Mouse (Mus musculus) v-Abl transformed pro-B cells (cell line): ENCODE results near the gene Arhgef25.
"Not testable (repeated sequence)": the region's sequence is repeated elsewhere in the genome, so short reads cannot be mapped to it uniquely, and the experiment has no call there.

Experiments used
- in situ Hi-C, 2 experiments: fragments of 400-800 bp; cut with MboI; formaldehyde crosslinking; loops; one replicate each; pipeline ENCODE4 v1.15.1; 2025; ENCODE audit not compliant: unreplicated experiment in 2 of 2

Gene Arhgef25

DNA sequence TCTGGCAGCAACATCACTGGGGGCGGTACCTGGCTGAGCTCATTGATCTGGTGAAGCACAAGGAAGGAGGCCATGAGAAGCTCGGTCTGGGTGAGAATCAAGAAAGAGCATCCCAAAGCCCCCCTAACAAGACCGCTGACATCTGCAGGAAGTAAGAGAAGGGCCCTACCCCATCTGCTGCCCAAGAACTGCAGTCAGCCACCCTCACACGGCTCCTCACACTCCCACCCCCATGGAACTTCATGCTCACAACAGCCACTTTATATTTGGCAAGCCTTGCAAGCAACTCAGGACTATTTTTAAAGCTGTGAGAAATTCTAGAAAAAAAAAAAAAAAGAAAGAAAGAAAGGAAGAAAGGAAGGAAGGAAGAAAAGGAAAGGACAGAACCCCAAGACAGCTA lies 19.0 kb upstream of the Arhgef25 start:
- in situ Hi-C loops: no loop called here

DNA sequence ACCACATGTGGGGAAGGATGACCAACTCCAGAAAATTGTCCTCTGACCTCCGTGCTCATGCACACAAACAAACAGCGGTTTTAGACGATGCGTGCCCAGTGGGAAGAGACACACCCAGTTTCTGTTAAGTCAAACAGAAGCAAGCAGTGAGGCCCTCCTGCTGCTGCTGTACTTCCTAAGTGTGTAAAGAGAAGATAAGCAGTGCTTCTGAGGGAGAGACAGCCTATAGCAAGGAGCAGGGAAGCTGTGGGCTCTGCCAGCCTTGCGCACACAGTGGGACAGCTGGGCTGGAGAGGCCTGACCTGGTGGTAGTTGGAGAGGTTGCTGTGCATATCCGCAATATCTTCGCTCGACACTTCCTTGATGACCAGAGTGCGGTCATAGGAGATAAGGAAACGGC lies 15.5 kb upstream of the Arhgef25 start:
- in situ Hi-C loops: no loop called here

DNA sequence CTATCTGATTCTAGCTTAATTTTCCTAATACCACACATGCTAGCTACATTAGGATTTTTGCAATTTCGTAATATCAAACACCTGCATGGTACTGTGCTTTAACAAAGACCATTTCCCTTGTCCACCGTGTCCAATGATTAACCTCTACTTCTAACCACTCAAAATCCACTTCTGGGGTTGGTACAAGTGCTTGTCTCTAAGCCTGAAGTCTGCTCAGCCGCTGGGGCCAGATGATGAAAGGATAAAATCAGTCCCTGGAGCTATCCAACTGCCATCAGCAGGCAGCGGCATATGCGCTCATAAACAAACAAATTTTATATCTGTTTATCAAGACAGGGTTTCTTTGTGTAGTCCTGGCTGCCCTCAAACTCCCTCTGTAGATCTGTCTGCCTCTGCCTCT lies 14.7 kb upstream of the Arhgef25 start:
- in situ Hi-C loops: no loop called here

DNA sequence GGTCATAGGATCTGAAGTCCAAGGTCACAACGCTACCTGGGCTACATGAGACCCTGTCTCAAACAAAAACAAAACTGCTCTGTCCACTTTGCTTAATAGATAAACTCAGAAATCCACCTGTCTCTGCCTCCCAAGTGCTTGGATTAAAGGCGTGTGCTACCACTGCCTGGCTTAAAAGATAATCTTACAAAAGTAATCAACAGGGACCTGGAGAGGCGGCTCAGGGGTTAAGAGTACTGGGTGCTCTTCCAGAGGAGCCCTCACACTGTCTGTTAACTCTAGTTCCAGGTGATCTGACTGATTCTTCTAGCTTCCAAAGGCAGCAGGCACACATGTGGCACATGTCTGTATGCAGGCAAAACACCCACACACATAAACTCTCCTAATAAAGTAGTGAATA lies 13.2 kb upstream of the Arhgef25 start:
- in situ Hi-C loops: no loop called here

DNA sequence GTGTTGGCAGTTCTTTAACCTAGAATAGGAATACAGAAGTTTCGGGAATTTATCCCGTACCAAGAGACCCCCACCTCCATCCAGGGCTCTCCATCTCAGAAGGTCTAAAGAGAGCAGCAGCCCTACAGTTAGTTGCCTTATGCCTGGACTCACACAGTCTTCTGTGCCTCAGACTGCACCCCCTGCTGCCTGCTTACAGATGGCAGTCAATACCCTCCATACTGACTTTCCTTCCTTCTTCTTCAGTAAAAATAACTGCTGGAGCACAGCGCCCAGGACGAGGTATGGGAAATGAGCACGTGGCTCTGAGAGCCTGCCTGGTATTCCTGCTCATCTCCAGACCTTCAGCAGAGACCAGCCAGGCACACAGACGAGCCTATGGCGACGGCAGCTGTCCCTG lies 10.4 kb upstream of the Arhgef25 start:
- in situ Hi-C loops: no loop called here

DNA sequence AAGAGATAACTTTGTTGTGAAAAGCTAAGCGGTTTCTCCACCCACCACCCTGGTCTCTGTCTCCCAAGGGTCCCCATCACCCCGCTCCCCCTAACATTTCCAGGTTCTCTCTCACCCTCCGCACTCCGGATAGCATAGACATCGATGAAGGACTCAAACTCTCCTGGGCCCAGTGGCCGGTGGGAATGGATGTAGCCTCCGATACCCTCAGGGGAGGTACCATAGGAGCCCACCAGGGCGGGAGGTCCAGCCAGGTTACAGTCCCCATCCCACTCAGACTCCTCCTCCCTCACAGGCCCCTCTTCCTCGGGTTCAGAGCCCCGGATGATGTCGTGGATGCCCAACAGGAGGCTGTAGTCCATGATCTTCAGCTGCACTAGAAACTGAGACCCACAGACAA lies 9.6 kb upstream of the Arhgef25 start:
- in situ Hi-C loops: no loop called here

DNA sequence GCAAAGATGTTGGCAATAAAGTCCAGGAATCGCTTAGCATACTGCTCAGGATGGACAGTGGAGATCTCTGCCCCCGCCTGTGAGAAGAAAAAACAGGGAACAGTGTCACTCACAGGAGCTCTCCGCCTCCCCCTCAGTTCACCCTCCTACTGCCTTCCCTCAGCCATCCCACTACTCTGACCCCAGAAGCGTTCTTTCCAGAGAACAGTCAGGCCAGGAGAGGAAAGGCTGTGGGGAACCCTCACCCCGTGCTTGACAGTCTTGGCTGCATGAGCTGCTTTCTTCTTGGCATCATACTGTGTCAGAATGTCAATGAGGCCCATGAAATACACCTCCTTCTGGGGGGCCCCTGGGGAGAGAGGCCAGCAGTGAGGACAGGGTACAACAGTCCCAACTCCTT lies 9.2 kb upstream of the Arhgef25 start:
- in situ Hi-C loops: no loop called here

DNA sequence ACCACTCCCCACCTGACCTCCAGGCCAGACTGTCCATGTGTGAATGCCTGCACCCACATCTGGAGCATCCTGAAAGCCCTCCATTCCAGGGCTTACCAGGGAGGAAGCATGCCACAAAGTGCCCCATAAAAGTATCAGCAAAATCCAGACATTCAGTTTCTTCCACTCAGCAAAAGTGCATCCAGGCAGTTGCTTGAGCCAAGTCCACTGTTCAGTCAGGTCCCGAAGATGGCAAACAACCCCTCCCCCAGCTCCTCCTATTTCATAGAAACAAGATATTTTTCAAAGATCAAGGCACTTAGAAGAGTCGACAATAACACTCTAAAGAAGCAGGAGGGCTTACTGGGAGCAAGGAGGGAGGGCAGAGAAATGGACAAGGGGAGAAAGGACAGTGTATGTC lies 8.6 kb upstream of the Arhgef25 start:
- in situ Hi-C loops: no loop called here

DNA sequence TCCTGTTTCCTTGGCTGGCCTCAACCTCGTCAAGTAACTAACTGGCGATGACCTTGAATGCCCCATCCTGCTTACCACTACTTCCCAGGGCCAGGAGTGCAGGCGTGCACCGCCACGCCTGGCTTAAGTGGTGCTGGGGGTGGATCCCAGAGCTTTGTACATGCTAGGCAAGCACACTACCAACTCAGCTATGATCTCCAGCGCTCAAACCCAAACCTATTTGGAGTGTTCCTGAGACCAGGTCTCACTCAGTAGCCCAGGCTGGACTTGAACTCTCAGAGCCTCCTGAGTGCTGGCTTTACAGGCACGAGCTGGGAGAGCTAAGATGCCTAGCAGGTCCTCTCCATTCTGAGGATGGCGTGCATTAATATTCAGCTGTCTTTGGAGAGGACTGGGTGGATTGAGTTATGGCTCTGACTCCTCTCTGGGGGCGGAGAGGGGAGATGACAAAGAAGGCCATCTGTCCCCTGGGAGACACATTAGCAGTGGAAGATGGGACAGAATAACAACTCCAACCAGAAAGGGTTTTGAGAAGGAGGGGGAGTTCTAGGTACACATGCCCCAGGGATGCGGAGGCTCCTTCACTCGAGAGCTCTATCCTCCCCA lies 7.7 kb upstream of the Arhgef25 start:
- in situ Hi-C loops: no loop called here

DNA sequence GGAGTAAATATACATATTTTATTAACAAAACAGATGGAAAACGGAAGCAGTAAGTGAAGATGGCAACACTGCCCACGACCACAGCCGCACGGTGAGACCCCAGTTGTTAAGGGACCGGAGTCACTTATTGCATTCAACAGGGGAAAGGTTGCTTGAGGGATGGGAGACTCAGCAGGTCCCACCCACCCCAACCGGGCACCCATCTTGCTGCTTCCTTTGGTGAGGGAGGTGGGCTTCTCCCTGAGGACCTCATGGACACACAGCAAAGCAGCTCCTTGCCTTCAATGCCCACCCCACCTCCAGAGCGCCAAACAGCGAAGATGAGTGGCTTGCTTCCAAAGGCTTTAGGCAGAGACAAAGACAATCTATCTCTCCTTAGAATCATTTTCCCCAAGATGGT lies 7.2 kb upstream of the Arhgef25 start:
- in situ Hi-C loops: no loop called here

DNA sequence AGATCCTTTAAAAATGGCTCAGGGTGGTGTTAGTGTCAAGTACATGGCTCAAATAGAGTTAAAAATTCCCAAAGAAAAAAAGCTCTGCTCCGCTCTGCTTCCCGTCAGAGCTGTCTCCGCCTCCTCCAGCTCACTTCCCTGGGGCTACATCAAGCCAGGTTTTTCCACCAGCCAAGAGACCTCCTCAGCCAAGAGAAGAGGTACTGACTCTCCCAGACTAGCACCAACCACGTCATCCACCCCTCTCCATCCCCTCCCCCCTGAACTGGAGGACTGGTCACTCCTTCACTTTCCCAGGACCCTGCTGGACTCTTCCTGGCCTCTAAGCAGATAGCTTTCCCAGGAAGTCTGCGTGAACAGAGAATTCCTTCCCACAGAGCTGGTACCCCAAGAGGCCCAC lies 6.5 kb upstream of the Arhgef25 start:
- in situ Hi-C loops: no loop called here

DNA sequence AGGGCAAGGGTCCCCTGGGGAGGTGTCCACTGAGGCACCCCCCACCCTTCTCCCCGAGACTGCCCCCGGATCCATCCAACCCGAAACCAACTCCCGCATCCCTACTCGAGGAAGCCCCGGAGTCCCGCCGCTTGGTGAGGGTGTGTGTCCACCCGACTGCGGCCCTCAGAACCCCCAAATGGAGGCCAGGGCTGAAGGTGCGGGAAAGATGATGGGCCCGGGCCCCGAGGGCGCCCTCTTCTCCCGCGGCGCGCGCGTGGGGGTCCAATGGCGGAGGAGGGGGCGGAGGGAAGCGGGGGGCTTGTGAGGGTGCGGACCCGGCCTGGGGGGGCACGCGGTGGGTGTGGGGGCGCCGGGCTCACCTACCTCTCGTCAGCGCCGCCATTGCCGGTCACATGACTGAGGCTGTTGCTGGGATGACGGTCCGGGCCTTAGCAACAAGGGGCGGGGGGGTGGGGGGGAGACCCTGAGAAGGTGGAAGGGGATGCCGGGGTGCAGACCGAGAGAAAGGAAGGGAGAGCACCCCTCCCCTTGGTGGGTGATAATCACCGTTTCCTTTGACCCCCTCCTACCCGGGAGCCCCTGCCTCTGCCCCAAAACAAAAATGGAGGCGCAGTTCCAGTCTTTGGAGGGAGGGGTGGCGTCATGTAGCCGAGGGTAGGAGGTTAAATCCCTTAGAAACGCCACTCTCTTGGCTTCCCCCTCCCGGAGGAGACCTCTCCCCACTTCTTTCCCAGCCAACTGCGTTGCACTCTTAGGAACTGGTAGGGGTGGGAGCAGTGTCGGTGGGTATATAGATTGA lies 5.6 kb upstream of the Arhgef25 start, which contains the start of gene Dtx3:
Gene Dtx3, minus strand, starts transcription at position 401 of the 802 bp plus-strand sequence.
- in situ Hi-C loops: no loop called here

DNA sequence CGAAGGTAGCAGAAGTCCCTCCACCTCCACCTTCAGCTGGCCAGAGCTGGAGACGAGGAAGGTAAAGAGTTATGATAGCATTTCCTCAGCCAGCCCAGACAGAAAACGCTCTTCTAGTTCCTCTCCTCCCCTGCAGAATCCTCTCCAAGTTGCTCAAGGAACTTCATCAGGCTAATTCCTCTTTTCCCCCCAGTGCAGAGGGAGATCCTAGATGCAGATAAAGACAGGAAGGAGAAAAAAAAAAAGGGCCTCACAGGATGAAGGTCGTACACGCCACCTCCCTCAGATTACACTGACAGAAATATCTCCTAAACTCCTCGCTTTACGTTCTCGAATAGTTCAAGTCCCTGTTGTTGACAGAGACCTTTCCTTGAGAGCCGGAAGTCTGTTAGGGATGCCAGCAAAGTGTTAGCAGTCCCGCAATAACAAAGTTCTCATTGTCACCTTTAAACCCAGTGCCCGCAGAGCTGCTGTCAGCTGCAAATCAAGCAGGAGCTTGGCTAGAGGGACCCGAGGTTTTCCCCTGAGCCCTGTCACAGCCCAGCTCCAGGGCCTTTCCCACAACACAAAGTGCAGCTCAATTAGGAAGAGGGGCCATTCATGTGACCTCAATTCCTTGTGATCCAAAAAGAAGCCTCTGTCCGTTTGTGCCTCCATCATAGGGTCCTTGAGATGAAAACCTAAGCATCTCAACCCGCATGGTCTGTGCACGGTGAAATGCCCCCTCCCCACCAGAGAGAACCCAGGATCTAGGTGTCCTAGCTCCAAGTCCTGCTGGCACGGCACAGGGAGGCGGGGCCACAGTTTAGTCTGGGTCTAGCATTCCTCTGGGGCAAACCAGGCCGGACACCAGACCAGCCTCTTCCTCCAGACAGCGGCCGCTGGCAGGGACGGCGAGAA lies 4.8 kb upstream of the Arhgef25 start:
- in situ Hi-C loops: no loop called here

DNA sequence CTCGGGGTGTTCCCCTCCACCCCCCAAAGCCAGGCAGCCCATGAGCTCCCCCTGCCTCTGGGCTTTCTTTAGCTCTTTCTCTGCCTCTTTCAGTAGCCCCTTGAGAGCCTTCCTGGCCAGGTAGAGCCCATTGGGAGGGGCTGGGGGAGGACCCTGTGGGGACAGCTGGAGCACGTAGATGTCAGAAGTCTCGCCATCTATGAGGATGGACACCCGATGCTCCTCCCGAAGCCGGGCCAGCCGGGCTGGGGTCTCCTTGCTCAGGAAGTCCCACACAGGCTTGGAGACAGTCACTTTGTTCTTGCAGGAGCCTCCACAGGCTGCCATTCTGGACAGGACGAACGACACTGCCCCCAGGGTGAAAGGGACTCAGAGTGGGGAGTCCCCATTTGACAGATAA lies 3.1 kb upstream of the Arhgef25 start:
- in situ Hi-C loops: no loop called here

DNA sequence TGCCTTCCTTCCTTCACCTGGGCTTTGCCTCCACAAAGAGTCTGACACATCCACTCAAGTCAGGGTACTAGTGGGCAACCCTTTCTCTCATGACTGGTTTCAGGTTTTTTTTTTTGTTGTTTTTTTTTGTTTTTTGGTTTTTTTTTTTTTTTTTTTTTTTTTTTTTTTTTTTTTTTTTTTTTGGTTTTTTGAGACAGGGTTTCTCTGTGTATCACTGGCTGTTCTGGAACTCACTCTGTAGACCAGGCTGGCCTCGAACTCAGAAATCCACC lies 2.1 kb upstream of the Arhgef25 start:
- in situ Hi-C loops: not testable (repeated sequence)

DNA sequence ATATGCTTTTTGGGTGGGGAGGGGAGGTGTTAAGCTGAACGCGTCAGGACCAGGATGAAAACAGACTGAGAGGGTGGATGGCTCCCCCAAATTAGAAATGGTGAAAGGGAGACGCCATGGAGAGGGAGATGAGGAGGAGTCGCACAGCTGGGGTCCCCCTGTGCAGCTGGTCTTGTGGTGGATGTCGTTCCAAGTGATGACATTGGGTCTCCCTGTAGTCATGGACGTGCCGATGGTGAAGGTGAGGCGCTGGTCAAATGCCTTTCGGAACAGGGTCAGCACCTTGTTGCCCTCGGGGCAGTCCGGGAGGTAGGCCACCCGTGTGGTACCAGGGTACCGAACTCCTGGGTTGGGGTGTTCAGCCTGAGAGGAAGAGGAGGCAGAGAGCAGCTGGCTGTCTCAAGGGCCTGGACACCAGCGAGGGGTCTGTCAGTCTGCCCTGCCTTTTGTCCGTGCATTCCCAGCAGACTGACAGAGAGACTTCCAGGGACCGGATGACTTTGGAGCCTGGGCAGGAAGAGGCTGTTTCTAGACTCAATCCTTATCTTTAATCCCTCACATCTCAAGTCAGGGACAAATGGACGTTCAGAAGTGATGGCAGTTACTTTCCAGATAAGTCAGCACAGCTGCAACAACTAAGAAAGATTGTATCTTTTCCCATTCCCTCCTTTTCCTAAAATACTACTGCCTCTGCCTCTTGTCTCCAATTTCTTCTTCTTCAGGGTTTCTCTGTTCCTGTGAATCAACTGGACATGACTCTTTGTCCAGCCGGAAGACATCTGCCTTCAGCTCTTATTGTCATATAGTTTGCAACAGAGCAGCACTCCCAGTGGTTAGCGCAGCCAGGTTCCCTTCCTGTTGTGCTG lies 1.5 kb upstream of the Arhgef25 start:
- in situ Hi-C loops: no loop called here

DNA sequence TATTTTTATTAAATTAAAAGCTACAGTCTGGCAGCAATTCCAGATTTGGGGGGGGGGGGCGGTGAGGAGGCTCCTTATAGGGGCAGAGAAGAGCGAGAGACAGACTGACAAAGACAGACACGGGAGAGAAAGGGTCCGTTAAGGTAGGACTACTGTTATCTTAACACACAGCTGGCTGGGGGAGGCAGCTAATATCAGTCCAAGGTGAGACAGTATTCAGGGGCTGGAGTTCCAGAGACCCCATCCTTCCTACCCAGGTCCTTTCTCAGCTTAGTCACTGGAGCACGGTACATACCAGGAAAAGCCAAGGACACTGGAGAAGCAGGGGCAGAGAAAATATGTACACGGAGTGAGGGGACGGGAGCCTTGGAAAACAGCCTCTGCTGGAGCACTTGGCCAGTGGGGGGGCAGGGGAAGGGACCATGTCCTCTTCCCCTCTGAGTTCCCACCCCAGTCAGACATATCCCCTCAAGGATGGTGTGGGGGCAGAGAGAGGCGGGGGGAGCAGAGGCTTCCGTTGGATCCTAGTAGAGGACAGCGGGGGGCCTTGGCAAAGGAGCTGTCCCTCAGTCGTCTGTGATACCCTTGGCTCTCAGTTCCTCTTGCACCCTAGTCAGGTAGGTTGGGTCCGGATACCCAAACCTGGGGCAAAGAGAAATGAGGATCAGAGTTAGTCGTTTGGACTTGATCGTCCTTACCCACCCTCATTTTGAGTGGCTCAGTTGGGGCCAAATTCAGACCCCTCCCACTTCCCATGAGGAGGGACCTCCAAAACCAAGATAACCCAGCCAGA lies 711 bp upstream of the Arhgef25 start:
- in situ Hi-C loops: no loop called here

DNA sequence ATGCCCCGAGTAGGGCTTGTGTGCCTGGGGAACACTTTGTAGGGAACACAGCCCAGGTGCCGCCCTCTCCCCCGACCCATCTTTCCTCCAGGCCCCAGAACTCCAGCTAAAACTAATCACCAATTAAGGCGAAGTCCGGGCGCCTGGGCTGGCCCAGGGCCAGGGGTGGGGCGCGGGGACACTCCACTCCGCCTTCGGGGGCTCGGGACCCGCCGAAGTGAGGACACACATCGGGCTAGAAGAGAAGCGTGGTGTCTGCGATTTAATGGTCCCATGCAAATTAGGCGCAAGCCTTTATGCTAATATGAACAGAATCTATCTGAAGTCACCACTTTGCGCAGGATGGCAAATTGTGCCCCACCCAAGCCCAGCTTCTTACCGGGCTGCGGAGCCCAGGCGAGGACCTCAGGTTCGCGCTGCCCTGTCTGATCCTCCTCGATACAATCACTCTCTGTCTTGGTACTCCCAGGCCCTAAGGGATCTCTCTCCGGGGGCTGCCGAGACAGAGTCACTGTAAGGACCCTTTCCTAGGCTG lies 700 bp downstream of the Arhgef25 start:
- in situ Hi-C loops: no loop called here

DNA sequence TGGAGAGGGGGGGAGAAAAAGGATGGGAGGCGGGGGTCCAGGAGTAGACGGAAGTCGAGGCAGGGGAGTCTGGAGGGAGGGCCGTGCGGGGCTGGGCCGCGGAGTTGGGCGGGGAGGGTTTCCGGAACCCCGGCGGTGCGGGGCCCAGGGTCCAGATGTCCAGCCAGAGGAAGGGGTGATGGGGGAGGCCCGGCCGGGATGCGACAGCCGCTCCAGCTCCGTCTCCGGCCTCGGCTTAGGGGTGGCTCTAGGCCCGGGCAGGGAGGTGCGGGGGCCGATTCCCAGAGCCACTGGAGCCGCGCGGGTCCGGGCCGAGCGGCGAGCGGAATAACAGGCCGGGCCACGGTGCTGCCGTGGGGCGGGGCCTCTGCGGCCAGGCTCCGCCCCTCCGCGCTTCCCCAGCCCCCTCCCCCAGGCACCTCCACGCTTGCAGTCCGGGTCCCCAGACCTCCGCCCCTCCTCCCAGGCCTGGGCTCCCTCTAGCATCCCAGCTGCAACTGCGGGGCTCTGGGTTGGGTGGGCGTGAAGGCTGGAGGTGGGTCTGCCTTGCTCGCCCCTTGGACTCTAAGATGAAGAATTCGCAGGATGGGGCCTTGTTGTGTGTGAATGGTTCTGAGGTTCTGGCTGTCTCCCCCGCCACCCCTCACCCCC lies 1.3 kb downstream of the Arhgef25 start:
- in situ Hi-C loops: no loop called here
